Mouse (Mus musculus) telencephalon, adult 2 months (tissue): ENCODE data around the gene Gm42417.

Experiments used
- DNase-seq: peaks from one replicate; pipeline ENCODE4 v3.0.0-alpha.2; 2011; ENCODE audit warnings: low read depth, low spot score

Gm42417 gene

DNA sequence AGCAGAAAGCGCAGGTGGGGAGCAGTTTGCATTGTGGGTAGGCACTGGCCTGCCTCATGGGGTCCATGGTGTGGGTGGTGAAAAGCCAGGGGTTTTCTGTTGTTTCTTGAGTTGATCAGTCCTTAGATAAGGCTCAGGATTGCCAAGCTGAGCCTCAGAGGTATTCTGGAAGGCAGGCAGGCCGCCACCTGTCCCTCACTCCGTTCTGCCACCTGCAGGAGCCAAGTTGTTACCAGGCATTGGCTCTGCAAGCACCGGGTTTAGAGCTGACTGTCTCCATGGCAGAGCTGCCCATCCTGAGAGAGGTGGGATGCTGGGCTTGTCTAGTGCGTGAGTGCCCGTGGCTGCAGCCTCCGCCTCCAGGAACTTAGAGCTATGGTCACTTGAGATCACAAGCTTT lies 17.0 kb downstream of the Gm42417 start:
- DNase-seq, result no peak

DNA sequence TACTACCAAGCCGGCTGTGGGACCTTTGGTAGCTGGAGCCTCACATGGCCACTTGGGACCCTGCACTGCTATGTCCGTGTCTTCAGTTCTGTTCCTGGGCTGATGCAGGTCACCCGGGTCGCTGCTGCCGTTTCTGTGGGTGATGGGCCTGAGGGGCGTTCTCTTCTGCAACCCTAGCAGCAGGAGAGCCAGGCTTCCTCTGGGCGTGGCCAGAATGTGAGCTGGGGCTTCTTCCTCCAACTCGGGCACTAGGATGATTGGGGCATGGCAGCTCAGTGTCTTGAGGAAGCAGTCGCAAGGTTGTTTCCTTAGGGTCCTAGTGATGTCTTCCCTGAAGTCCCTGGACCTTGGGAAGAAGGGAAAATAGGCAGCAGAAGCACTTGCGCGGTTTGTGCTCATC lies 19.6 kb downstream of the Gm42417 start:
- no peak for DNase-seq

DNA sequence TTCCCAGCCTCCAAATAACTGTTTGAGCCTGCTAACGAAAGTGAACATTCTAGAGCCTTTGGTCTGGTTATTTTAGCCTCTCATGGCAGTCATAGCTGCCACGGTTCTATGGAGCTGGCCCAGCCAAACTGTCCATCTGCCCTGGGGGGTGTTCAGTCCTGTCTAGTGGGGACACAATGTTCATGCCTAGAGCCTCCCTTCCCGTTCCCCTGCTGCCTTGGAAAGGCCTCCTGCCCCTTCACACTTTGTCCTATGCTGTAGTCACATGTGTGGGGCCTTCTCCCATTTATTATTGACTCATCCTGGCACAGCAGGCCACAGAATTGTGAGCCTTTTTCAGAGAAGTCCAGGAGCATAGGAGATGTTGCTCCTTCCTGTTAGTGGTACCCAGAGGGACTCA lies 21.0 kb downstream of the Gm42417 start:
- DNase-seq, result no peak

DNA sequence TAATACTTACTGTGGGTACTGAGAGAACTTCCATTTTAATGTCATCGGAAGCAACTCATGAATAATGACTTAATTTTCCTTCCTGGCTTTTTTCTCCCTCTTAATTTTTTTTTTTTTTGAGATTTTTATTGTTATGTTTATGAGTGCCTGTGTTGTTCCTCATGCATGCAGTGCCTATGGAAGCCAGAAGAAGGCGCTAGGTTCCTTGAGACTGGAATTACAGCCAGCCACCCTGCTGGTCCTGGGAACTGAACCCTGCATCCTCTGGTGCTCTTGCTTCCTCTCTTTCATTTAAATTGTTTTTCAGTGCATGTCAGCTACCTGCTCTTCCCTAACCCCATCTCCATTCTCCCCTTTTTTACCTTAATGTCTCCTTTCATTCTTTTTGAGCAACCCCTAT lies 25.5 kb downstream of the Gm42417 start:
- no peak for DNase-seq

DNA sequence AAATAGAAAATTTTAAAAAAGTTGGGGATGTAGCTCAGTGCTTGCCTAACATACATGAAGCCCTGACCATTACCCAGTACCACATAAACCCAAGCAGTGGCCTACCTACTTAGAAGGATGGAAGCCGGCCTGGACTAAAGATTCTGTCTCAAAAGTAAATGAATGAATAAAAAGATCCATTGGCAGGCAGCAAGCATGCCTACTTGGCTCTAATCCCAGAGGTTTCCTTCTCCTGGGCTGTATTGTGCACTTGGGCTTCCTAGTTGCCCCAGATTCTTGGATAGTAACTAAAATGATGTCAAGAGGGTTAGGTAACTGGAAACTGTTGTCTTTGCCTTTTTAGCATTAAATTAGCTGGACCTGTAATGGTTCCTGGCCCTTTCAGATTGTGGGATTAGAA lies 25.9 kb downstream of the Gm42417 start:
- DNase-seq, result no peak

DNA sequence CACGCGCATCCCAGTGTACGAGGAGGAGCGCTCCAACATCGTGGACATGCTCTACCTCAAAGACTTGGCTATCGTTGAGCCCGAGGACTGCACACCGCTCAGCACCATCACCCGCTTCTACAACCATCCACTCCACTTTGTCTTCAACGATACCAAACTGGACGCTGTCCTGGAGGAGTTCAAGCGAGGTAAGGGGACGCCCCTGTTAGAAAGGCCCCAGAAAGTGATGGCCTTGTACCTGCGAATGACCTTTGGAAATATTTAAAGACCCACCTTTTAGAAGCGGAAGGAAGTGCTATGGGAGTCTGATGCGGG lies 26.3 kb downstream of the Gm42417 start:
- no peak for DNase-seq

DNA sequence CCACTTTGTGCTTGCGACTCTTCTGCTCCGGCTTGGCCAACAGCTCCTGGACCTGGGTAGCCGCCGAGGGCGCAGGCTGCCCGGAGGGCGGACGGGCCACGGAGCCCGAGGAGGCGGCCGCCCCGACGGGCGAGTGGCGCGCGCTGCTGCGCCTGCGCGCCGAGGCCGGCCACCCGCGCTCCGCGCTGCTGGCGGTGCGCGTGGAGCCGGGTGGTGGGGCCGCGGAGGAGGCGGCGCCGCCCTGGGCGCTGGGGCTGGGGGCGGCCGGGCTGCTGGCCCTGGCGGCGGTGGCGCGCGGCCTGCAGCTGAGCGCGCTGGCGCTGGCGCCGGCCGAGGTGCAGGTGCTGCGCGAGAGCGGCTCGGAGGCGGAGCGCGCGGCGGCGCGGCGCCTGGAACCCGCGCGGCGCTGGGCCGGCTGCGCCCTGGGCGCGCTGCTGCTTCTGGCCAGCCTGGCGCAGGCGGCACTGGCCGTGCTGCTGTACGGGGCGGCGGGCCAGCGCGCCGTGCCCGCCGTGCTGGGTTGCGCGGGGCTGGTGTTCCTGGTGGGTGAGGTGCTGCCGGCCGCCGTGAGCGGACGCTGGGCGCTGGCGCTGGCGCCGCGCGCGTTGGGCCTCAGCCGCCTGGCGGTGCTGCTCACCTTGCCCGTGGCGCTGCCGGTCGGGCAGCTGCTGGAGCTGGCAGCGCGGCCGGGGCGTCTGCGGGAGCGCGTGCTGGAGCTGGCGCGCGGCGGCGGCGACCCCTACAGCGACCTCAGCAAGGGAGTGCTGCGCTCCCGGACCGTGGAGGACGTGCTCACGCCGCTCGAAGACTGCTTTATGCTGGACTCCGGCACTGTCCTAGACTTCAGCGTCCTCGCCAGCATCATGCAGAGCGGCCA lies 26.9 kb downstream of the Gm42417 start:
- no peak for DNase-seq

DNA sequence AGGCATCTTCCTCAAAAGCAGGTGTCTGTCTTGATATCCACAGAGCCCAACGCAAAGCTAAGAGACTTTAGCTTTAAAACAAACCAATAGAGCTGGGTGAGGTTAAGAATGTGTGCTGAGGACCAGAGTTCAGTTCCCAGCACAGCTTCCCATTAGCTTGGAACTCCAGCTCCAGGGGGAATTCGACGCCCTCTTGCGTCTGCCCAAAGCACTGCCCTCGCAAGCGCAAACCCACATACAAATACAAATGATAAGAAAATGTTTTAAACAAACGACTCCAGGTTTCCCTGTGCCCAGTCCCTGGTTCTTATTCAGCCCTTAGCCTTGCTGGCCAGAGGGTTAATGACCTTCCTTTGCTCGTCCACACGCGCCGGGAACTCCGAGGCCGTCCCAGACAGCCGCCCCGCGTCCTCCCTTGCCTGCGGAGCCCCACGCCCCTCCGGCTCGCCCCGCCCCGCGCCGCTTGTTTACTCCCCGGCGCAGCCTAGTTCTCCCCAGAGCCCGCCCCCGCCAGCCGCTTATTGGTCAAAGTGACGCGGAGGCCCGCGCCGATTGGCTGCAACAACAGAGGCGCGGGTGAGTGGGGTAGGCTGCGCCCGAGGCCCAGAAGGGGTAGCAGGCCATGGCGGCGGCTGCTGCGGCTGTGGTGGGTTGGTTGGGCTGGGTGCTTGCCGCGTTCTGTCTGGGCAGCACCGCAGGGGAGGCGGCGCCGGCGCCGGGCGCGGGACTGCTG lies 27.8 kb downstream of the Gm42417 start, which contains the start of gene Cnnm3:
Cnnm3 (plus strand) TSS at position 579 of the 733 bp plus-strand sequence.
- peak; percentile 91 for DNase-seq

DNA sequence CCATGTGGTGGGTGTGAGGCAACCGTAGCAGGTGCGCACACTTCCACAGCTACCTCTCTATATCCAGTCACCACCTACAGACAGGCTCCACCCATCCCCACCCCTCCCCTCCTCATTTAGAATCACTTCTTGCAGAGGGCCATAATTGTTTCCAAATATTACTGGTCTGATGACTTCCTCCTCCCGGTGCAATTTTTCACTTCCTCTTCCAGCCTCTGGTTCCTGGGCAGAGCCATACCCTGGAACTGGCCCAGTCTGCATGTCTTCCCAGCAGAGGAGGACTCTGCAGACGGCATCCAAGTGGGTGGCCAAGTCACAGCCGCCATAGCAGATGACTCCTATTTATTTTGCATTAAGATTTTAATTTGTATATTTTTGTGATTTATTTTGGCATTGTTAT lies 31.0 kb downstream of the Gm42417 start:
- no peak for DNase-seq

DNA sequence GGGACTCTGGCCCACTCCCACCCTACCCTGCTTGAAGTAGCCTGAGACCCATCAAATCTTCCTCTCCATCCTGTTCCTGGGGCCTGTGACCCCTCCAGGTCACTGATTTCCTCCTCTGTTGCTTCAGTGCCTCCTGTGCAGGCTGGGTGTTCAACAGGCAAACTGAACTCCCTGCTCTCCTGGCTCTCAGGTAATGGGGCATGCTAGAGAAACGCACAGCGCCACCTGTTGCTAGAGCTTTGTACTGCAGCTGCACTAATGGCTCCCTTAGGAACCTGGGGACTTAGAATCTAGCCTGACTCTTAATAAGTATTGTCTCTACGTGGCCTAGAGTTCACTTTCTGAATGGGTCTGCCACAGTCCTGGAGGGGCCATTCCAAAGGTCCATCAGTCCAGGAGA lies 38.0 kb downstream of the Gm42417 start:
- DNase-seq, result peak; percentile 32

DNA sequence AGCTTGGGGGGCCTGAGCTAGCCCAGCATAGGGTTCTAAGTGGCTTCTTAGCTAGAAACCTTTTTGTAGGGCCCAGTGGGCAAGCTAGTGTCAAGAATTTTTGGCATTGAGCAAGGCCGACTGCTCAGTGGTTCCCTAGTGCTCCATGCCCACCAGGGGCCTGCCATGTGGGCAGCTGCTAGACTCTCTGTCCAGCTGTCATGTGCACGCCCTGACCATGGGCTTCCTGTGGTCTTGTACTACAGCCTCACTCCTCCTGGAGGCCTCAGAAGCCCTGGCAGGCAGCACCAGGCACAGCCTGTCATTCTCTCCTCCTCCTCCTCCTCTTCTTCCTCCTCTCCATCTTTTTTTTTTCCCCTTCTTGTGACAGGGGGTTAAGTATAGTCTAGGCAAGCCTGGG lies 41.9 kb downstream of the Gm42417 start:
- no peak for DNase-seq

DNA sequence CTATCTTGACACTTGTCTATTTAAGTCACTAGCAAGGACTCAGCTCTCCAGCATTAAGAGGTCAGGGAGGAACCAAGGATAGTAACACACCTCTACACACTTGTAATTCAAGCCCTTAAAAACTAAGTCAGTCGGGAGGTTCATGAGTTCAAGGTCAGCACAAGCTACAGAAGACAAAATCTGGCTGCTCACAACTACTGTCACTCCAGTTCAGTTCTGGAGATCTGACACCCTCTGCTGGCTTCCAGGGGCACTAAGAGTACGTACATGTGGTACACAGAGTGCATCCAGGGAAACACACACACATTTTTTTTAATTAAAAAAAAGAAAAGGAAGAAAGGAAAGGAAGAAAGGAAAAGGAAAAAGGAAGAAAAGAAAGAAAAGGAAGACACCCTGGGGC lies 42.5 kb downstream of the Gm42417 start:
- no peak for DNase-seq

DNA sequence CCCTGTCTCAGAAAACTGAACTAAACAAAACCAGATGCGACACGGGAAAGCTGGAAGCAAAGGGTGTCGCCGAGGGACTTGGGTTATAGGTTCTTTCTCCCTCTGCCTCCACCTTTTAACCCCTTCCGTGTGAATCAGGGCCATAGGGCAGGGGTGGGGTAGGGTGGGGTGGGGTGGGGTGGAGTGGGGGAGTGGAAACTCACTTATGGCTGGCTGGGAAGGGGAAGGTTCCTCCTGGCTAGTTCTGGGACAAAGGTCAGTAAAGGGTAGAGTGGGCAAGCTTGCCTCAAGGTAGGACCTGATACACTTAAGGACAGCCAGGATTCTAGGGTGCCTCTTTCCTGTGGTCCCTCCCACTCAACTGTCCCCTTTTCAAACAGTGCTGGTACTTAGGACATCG lies 45.9 kb downstream of the Gm42417 start:
- no peak for DNase-seq

DNA sequence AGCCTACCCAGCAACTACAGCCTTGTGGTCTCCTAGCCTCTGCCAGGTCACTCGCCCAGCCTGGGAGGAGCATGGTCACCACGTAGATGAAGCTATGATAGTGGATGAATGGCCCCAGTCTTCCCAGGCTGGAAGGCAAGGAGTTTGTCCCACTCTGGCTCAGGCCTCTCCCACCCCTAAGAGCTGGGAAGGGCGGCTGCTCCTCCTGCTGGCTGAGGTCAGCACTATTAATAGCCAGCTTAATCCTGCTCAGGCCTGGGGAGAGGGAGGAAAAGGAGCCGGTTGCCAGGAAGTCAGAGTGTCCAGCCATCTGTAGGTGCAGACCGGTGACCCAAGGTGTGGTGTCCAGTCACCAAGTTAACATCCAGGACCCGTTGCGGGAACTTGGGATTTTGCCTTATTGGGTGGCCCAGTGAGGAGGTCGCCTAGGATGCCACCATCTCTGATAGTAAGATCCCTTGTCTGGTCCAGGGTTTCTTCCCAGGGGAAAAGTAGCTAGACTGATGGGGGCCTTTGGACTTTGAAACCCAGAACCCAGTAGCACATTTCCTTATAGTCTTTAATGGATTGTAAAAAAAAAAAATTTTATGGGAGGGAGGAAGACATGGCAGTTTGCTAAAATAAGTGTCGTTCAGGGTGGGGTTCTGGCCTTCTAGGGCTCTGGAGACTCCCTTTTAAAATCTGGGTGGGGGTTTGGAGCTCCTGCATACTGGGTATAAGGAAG lies 46.7 kb downstream of the Gm42417 start:
- no peak for DNase-seq

DNA sequence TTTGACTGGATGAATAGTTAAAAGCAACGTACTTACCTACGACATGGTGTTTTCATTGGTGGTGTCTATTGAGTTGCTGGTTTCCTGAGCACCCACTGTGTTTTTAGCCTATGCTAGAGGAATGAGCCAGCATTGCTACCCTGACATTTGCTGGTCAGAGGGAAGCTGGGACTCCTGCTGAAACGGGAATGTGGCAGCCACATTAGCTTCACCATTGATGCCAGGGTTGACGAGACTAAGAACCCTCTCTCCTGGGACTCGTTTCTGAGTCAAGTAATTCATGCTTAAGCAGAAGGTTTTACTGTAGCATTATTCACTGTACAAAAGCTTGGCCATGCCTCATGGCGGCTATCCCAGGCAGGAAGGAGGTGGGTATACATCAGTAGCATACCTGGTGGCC lies 49.6 kb downstream of the Gm42417 start:
- no peak for DNase-seq

DNA sequence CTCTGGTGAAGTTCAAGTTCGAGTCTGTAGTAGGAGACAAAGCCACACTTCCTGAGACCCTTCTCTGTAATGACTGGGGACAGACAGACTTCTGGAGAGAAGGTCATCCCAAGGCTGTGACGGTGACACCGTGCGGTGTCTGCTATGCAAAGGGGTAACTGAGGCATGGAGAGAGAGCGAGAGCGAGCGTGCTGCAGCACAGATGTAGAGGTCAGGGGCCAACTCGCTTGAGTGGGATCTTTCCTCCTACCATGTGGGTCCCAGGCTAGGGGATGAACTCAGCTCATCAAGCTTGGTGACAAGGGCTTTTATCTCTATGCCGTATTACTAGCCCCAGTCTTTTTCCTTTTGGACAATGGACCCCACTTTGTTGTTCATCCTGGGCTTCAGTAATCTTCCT lies 52.1 kb downstream of the Gm42417 start:
- no peak for DNase-seq

DNA sequence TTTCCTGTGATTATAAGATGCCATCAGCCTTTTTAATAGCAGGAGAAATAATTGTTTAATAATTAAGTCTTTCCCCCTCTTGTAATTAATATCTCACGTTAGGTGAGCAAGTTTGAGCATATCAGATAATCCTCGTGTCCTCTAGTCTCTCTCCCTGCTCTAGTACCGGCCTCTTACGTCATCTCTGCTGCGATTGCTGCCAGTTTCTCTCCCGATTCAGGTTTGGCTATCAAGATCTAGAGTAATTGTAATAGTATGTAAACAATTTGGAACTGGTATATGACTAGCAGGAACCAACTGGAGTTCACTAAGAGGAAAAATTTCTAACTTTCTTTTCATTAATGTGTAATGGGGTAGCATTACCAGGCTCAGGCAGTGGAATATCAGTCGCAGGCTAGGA lies 54.1 kb downstream of the Gm42417 start:
- no peak for DNase-seq

DNA sequence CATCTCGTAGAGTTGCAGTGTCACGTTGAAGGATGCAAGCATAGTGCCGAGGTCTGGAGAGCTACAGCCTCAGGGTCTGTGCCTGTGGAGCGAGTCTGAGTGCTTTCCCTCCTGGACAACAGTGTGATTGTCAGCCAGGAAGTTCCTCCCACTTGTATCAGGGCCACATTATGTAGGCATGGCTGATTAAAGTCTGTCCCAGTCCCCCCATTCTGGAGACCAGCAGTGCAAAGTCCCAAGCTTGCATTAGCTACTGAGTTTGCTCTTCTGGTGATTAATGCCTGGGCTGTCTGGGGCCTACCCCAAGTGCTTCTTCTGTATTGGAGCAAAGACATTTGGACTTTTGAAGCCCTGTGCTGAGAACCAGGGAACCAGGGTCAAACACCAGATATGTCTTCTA lies 55.4 kb downstream of the Gm42417 start:
- no peak for DNase-seq
